Mouse (Mus musculus): ENCODE measurements around the gene I830077J02Rik. TPM values are rescaled to one million over a fixed set of nuclear protein-coding genes. Genes with fewer than 3 reads are reported as not detected.
"Not testable (repeated sequence)": the region's sequence is repeated elsewhere in the genome, so short reads cannot be mapped to it uniquely, and the experiment has no call there.

Gene I830077J02Rik
- polyA plus RNA-seq, 1 experiment: 41.9 TPM

- Histone ChIP-seq H3K9me3 (no peaks in the 10 kb centered on the region), H3K27me3 (replicated peaks) (no peaks in the 10 kb centered on the region), H3K36me3 (replicated peaks; ENCODE audit: low read length) (peaks cover 91% of the 10 kb centered on the region), H3K4me1 (peaks cover 99% of the 10 kb centered on the region), H3K4me3 (replicated peaks) (peak overlapping the region; percentile 85)
- no peak for TF ChIP-seq FLI1 (IDR thresholded peaks at IDR 0.05; ENCODE audit: low read length)
- no peak for TF ChIP-seq GATA1 (IDR thresholded peaks at IDR 0.05; ENCODE audit: borderline replicate concordance, low read length)
These were observed 7.8 kb downstream of the I830077J02Rik start for GRCm38 (mm10) chr3:105924616-105925015.

- Histone ChIP-seq H3K9me3 (no peaks in the 10 kb centered on the region), H3K4me1 (peaks cover 99% of the 10 kb centered on the region)
- no peak for TF ChIP-seq GATA1 (IDR thresholded peaks at IDR 0.05; ENCODE audit: borderline replicate concordance, low read length)
- no peak for TF ChIP-seq FLI1 (IDR thresholded peaks at IDR 0.05; ENCODE audit: low read length)
These were observed 10.5 kb downstream of the I830077J02Rik start for GRCm38 (mm10) chr3:105921959-105922358.

DNA sequence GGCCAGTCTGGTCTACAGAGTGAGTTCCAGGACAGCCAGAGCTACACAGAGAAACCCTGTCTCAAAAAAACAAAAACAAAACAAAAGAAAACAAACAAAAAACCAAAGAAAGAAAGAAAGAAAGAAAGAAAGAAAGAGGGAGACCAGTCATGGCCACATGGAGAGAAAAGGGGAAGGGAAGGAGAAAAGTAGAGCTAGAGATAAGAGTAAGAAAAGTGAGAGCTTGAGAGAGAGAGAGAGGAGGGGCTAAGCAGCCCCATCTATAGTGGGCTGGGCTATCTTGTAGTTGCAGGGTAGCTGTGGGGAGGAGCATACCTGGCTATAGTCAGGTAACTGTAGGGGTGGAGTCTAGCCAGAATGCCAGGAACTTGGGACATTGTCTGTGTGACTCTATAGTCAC lies 11.7 kb downstream of the I830077J02Rik start:
- H3K9me3 ChIP-seq; H3K4me3 ChIP-seq (replicated peaks): not testable (repeated sequence)
- peaks cover 99% of the 10 kb centered on the region for H3K4me1 ChIP-seq

More at GRCm38 (mm10) chr3:105921959-105922358, 10.5 kb downstream of the I830077J02Rik start:
- Histone ChIP-seq H3K27me3 (replicated peaks) (no peaks in the 10 kb centered on the region), H3K4me3 (replicated peaks) (no peak overlapping the region), H3K36me3 (replicated peaks; ENCODE audit: low read length) (peaks cover 86% of the 10 kb centered on the region)

GRCm38 (mm10) chr3:105918355-105918745 lies 14.1 kb downstream of the I830077J02Rik start:
- Histone ChIP-seq H3K27me3 (replicated peaks) (no peaks in the 10 kb centered on the region), H3K9me3 (no peaks in the 10 kb centered on the region), H3K36me3 (replicated peaks; ENCODE audit: low read length) (peaks cover 77% of the 10 kb centered on the region), H3K4me3 (replicated peaks) (peak overlapping the region; percentile 77), H3K4me1 (peaks cover 99% of the 10 kb centered on the region)
- no peak for TF ChIP-seq FLI1 (IDR thresholded peaks at IDR 0.05; ENCODE audit: low read length)
- no peak for TF ChIP-seq GATA1 (IDR thresholded peaks at IDR 0.05; ENCODE audit: borderline replicate concordance, low read length)

More for the DNA sequence above, 11.7 kb downstream of the I830077J02Rik start:
- not testable (repeated sequence) for H3K27me3 ChIP-seq (replicated peaks)
- peaks cover 78% of the 10 kb centered on the region for H3K36me3 ChIP-seq (replicated peaks; ENCODE audit: low read length)

- no peaks in the 10 kb centered on the region for H3K9me3 ChIP-seq
- peak overlapping the region; percentile 57 for H3K4me3 ChIP-seq (replicated peaks)
- H3K27me3 ChIP-seq (replicated peaks): no peaks in the 10 kb centered on the region
- peaks cover 99% of the 10 kb centered on the region for H3K4me1 ChIP-seq
- TF ChIP-seq GATA1 (IDR thresholded peaks at IDR 0.05; ENCODE audit: borderline replicate concordance, low read length) (no peak; the same call in 2 of the 3 replicates), FLI1 (IDR thresholded peaks at IDR 0.05; ENCODE audit: low read length) (no peak)
- peaks cover 74% of the 10 kb centered on the region for H3K36me3 ChIP-seq (replicated peaks; ENCODE audit: low read length)
These were observed 14.7 kb downstream of the I830077J02Rik start for GRCm38 (mm10) chr3:105917656-105918354.

DNA sequence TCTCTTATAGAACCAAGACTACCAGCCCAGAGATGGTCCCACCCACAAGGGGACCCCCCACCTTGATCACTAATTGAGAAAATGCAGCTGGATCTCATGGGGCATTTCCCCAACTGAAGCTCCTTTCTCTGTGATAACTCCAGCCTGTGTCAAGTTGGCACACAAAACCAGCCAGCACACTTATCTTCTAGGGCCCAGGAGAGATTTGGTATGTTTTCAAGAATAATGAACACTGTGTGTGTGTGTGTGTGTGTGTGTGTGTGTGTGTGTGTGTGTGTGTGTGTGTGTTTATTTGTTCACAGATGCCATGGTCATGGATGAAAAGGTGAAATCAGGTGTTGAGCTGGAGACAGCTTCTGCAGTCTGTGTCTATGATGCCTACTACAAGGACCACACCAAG lies 16.0 kb downstream of the I830077J02Rik start:
- Histone ChIP-seq H3K36me3 (replicated peaks; ENCODE audit: low read length) (peaks cover 73% of the 10 kb centered on the region), H3K4me3 (replicated peaks) (peak overlapping the region; percentile 85), H3K4me1 (peaks cover 99% of the 10 kb centered on the region)
- H3K27me3 ChIP-seq (replicated peaks); H3K9me3 ChIP-seq: not testable (repeated sequence)

DNA sequence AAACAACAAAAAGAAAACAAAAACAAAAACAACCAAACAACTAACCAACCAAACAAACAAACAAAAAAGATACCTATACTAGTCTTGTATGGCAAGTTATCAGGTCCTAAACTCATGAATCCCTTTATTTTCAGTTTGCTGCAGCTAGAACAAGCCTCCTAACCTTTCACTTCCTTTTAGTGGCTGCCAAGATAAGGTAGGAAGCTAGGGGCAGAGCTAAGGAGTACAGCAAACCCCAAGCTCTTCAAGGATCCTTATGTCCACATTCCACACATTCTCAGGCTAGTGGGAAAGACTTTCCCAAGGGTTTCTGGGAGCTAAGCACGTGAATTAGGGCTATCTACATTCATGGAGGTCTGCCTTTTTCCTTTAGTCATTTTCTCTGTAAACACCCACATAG lies 17.2 kb downstream of the I830077J02Rik start:
- Histone ChIP-seq H3K36me3 (replicated peaks; ENCODE audit: low read length) (peaks cover 78% of the 10 kb centered on the region), H3K4me1 (peaks cover 100% of the 10 kb centered on the region), H3K27me3 (replicated peaks) (no peaks in the 10 kb centered on the region), H3K9me3 (no peaks in the 10 kb centered on the region), H3K4me3 (replicated peaks) (peak overlapping the region; percentile 7)
- TF ChIP-seq GATA1 (IDR thresholded peaks at IDR 0.05; ENCODE audit: borderline replicate concordance, low read length) (no peak), FLI1 (IDR thresholded peaks at IDR 0.05; ENCODE audit: low read length) (no peak)

- Histone ChIP-seq H3K27me3 (replicated peaks) (no peaks in the 10 kb centered on the region), H3K4me3 (replicated peaks) (peak overlapping the region; percentile 79)
These were observed 18.4 kb downstream of the I830077J02Rik start for GRCm38 (mm10) chr3:105913839-105914681.

DNA sequence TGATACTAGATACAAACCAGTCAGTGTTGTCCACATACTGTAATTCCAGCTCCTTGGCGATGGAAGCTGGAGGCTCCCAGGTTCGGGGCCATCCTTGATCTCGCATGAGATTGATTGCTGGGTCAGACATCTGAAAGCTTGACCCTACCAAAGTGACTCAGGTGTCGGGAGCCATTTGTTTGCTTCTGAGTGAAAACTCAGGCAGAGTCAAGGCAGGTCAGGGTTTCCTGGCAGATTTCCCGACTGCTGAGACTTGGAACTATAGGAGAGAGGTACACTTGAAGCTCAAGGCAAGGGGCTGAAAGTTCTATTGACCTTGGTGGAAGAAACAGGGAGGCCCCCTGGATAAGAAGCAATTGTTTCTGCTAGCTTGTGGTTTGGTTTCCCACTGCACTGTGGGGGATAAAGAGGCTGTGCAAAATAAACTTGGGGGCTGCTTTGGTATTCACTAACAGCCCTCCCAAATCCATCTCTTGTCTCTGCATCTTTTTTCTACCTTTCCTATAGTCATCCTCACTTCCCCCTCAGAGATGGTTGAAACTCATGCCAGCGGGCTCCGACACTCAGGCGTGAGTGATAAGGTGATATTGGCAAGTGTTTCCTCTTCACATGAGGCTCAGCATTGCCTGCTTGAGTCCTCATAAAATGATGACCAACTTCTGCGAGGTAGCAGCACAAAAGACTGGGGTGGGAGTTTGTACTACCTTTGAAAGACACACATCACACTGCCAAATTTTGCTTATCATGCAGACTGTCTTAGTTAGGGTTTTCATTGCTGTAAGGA lies 20.2 kb downstream of the I830077J02Rik start:
- Histone ChIP-seq H3K4me3 (replicated peaks) (no peak overlapping the region), H3K4me1 (peaks cover 100% of the 10 kb centered on the region), H3K36me3 (replicated peaks; ENCODE audit: low read length) (peaks cover 80% of the 10 kb centered on the region), H3K27me3 (replicated peaks) (no peaks in the 10 kb centered on the region), H3K9me3 (no peaks in the 10 kb centered on the region)
- TF ChIP-seq GATA1 (IDR thresholded peaks at IDR 0.05; ENCODE audit: borderline replicate concordance, low read length) (no peak), FLI1 (IDR thresholded peaks at IDR 0.05; ENCODE audit: low read length) (no peak)

More at GRCm38 (mm10) chr3:105913839-105914681, 18.4 kb downstream of the I830077J02Rik start:
- H3K4me1 ChIP-seq: peaks cover 100% of the 10 kb centered on the region
- H3K9me3 ChIP-seq: no peaks in the 10 kb centered on the region
- H3K36me3 ChIP-seq (replicated peaks; ENCODE audit: low read length): peaks cover 77% of the 10 kb centered on the region
- TF ChIP-seq FLI1 (IDR thresholded peaks at IDR 0.05; ENCODE audit: low read length) (no peak), GATA1 (IDR thresholded peaks at IDR 0.05; ENCODE audit: borderline replicate concordance, low read length) (no peak)

All from megakaryocyte, embryonic 14.5 days (primary cell).